Mouse (Mus musculus) bone marrow, adult 2 months (tissue): ENCODE data around the gene Gcm2. TPM values are rescaled to one million over a fixed set of nuclear protein-coding genes. Genes with fewer than 3 reads are reported as not detected.

ENCODE experiments used
- H3K27ac ChIP-seq: fragments of 200-500 bp; 2 replicates; pipeline ENCODE4 v1.5.1; 2012; ENCODE audit warnings: low read depth, mild to moderate bottlenecking, control low read depth, inconsistent platforms, low read length; ENCODE audit not compliant: control insufficient read depth, poor library complexity, insufficient read depth
- H3K4me1 ChIP-seq: fragments of 200-500 bp; 2 replicates; pipeline ENCODE4 v1.6.1; 2011; ENCODE audit warnings: low read length; ENCODE audit not compliant: control insufficient read depth, insufficient read depth
- H3K4me3 ChIP-seq: fragments of 200-500 bp; replicated peaks from 2 replicates; pipeline ENCODE3; 2011; ENCODE audit warnings: mild to moderate bottlenecking, low read depth, low read length, control low read depth; ENCODE audit not compliant: control insufficient read depth
- CTCF ChIP-seq: fragments of 200-500 bp; IDR thresholded peaks from 2 replicates; pipeline ENCODE4 v1.5.1; 2011; ENCODE audit warnings: low read length, control low read depth; ENCODE audit not compliant: control insufficient read depth, insufficient read depth
- POLR2A ChIP-seq: fragments of 200-500 bp; IDR thresholded peaks from 2 replicates; pipeline ENCODE4 v1.6.1; 2011; ENCODE audit warnings: low read depth, mild to moderate bottlenecking, control low read depth, low read length, borderline replicate concordance; ENCODE audit not compliant: control insufficient read depth
- WGBS: fragments of 180-500 bp; shearing (Covaris S2); methylation state at CpG from one replicate; pipeline ENCODE4 v1.1.7; 2018; 5-methylcytosine and 5-hydroxymethylcytosine counted together
- polyA plus RNA-seq: library from polyadenylated mRNA; stranded (reverse); fragments of >200 nt; gene quantifications from 2 replicates; pipeline ENCODE4 v1.2.4, GENCODE M21; 2011; ENCODE audit warnings: low replicate concordance; ENCODE audit not compliant: missing spikeins, insufficient read depth, insufficient read length

Gcm2 gene
- polyA plus RNA-seq, 1 experiment: not detected

- WGBS: 91% methylated on average over 6 of the region's 6 CpGs
- Histone ChIP-seq H3K27ac (no peak overlapping the region), H3K4me3 (no peak overlapping the region), H3K4me1 (peaks cover 1% of the 10 kb centered on the region; the same call in 1 of the 2 replicates)
- TF ChIP-seq POLR2A (no peak), CTCF (no peak)
Observed at GRCm38 (mm10) chr13:41123666-41124225, 12.9 kb upstream of the Gcm2 start.

- Histone ChIP-seq H3K4me3 (no peak overlapping the region), H3K4me1 (peaks cover 1% of the 10 kb centered on the region; the same call in 1 of the 2 replicates), H3K27ac (no peak overlapping the region)
- 2% methylated on average over 9 of the region's 9 CpGs for WGBS
- TF ChIP-seq CTCF: no peak
- TF ChIP-seq POLR2A: no peak
Observed at GRCm38 (mm10) chr13:41119152-41119945, 8.5 kb upstream of the Gcm2 start.

GRCm38 (mm10) chr13:41113940-41114339 is 3.1 kb upstream of the Gcm2 start, which contains the start of gene Sycp2l:
Gene Sycp2l (plus strand): TSS chr13:41114307.
- Histone ChIP-seq H3K4me3 (no peak within 1 kb of the TSS), H3K27ac (no peak within 1 kb of the TSS), H3K4me1 (no peaks in the 10 kb centered on the region)
- TF ChIP-seq CTCF (no peak), POLR2A (no peak)
- WGBS: 40% methylated on average over 14 of the region's 14 CpGs

- no peak overlapping the region for H3K4me3 ChIP-seq
- H3K27ac ChIP-seq: no peak overlapping the region
- TF ChIP-seq POLR2A: no peak
- no peaks in the 10 kb centered on the region for H3K4me1 ChIP-seq
- WGBS: 70% methylated on average over 13 of the region's 13 CpGs
Observed at GRCm38 (mm10) chr13:41105541-41105940, 5.3 kb downstream of the Gcm2 start.

GRCm38 (mm10) chr13:41103841-41104525 is 6.9 kb downstream of the Gcm2 start:
- H3K4me1 ChIP-seq: no peaks in the 10 kb centered on the region
- no peak overlapping the region for H3K27ac ChIP-seq
- TF ChIP-seq POLR2A (no peak), CTCF (no peak)
- H3K4me3 ChIP-seq: no peak overlapping the region
- 76% methylated on average over 12 of the region's 12 CpGs for WGBS

- Histone ChIP-seq H3K4me3 (no peak overlapping the region), H3K4me1 (no peaks in the 10 kb centered on the region), H3K27ac (no peak overlapping the region)
- TF ChIP-seq POLR2A: no peak
- no peak for TF ChIP-seq CTCF
- 81% methylated on average over 2 of the region's 2 CpGs for WGBS
Observed at GRCm38 (mm10) chr13:41100031-41100430, 10.8 kb downstream of the Gcm2 start.

GRCm38 (mm10) chr13:41098325-41098724 is 12.5 kb downstream of the Gcm2 start:
- Histone ChIP-seq H3K4me1 (no peaks in the 10 kb centered on the region), H3K27ac (no peak overlapping the region), H3K4me3 (no peak overlapping the region)
- 52% methylated on average over 15 of the region's 15 CpGs for WGBS
- TF ChIP-seq CTCF: no peak
- TF ChIP-seq POLR2A: no peak

- 29% methylated on average over 16 of the region's 16 CpGs for WGBS
- TF ChIP-seq CTCF (no peak), POLR2A (no peak)
- Histone ChIP-seq H3K4me1 (no peaks in the 10 kb centered on the region), H3K27ac (no peak overlapping the region), H3K4me3 (no peak overlapping the region)
Observed at GRCm38 (mm10) chr13:41097324-41098058, 13.3 kb downstream of the Gcm2 start.
